Mouse (Mus musculus): ENCODE results near the gene Ntf3. TPM values are rescaled to one million over a fixed set of nuclear protein-coding genes. Genes with fewer than 3 reads are reported as not detected.

Gene Ntf3
- polyA plus RNA-seq, 1 experiment, result 7.9 TPM

GRCm38 (mm10) chr6:126097471-126097870 lies 69.2 kb downstream of the Ntf3 start:
- Histone ChIP-seq H3K27ac (ENCODE audit: insufficient read depth, low read length) (no peak overlapping the region), H3K4me1 (ENCODE audit: control insufficient read depth, insufficient read depth, low read length) (peaks cover 10% of the 10 kb centered on the region; the same call in 1 of the 2 replicates), H3K4me3 (replicated peaks; ENCODE audit: insufficient read depth, low read depth, low read length) (no peak overlapping the region), H3K27me3 (ENCODE audit: control insufficient read depth, insufficient read depth, low read length) (no peaks in the 10 kb centered on the region)
- DNase-seq, result no peak
- 84% methylated on average over 5 of the region's 5 CpGs for WGBS
- TF ChIP-seq CTCF (IDR thresholded peaks at IDR 0.05; ENCODE audit: borderline replicate concordance, insufficient read depth, low read depth, low read length) (no peak), POLR2A (IDR thresholded peaks at IDR 0.05; ENCODE audit: borderline replicate concordance, insufficient read depth, low read length) (no peak)

GRCm38 (mm10) chr6:126096085-126096484 lies 70.6 kb downstream of the Ntf3 start:
- no peak for DNase-seq
- TF ChIP-seq POLR2A (IDR thresholded peaks at IDR 0.05; ENCODE audit: borderline replicate concordance, insufficient read depth, low read length) (no peak), CTCF (IDR thresholded peaks at IDR 0.05; ENCODE audit: borderline replicate concordance, insufficient read depth, low read depth, low read length) (no peak)
- Histone ChIP-seq H3K27ac (ENCODE audit: insufficient read depth, low read length) (no peak overlapping the region), H3K4me3 (replicated peaks; ENCODE audit: insufficient read depth, low read depth, low read length) (no peak overlapping the region), H3K27me3 (ENCODE audit: control insufficient read depth, insufficient read depth, low read length) (no peaks in the 10 kb centered on the region), H3K4me1 (ENCODE audit: control insufficient read depth, insufficient read depth, low read length) (peaks cover 10% of the 10 kb centered on the region; the same call in 1 of the 2 replicates)
- WGBS, result 39% methylated on average over 13 of the region's 13 CpGs

GRCm38 (mm10) chr6:126095041-126095440 lies 71.7 kb downstream of the Ntf3 start:
- Histone ChIP-seq H3K4me3 (replicated peaks; ENCODE audit: insufficient read depth, low read depth, low read length) (no peak overlapping the region), H3K4me1 (ENCODE audit: control insufficient read depth, insufficient read depth, low read length) (peaks cover 5% of the 10 kb centered on the region; the same call in 1 of the 2 replicates), H3K27ac (ENCODE audit: insufficient read depth, low read length) (no peak overlapping the region), H3K27me3 (ENCODE audit: control insufficient read depth, insufficient read depth, low read length) (no peaks in the 10 kb centered on the region)
- TF ChIP-seq CTCF (IDR thresholded peaks at IDR 0.05; ENCODE audit: borderline replicate concordance, insufficient read depth, low read depth, low read length), result no peak
- no peak for TF ChIP-seq POLR2A (IDR thresholded peaks at IDR 0.05; ENCODE audit: borderline replicate concordance, insufficient read depth, low read length)
- WGBS, result 74% methylated on average over 6 of the region's 6 CpGs
- no peak for DNase-seq

GRCm38 (mm10) chr6:126092026-126092425 lies 74.7 kb downstream of the Ntf3 start:
- 0 out of 2 replicates have a peak, but pooled peaks cover 5% of the 10 kb centered on the region for H3K4me1 ChIP-seq (ENCODE audit: control insufficient read depth, insufficient read depth, low read length)
- WGBS, result 77% methylated on average over 5 of the region's 5 CpGs
- TF ChIP-seq CTCF (IDR thresholded peaks at IDR 0.05; ENCODE audit: borderline replicate concordance, insufficient read depth, low read depth, low read length) (no peak), POLR2A (IDR thresholded peaks at IDR 0.05; ENCODE audit: borderline replicate concordance, insufficient read depth, low read length) (no peak)

GRCm38 (mm10) chr6:126090063-126090462 lies 76.6 kb downstream of the Ntf3 start:
- no peak for DNase-seq
- H3K27me3 ChIP-seq (ENCODE audit: control insufficient read depth, insufficient read depth, low read length), result no peaks in the 10 kb centered on the region
- H3K27ac ChIP-seq (ENCODE audit: insufficient read depth, low read length), result no peak overlapping the region
- TF ChIP-seq POLR2A (IDR thresholded peaks at IDR 0.05; ENCODE audit: borderline replicate concordance, insufficient read depth, low read length) (no peak), CTCF (IDR thresholded peaks at IDR 0.05; ENCODE audit: borderline replicate concordance, insufficient read depth, low read depth, low read length) (no peak)
- no peak overlapping the region for H3K4me3 ChIP-seq (replicated peaks; ENCODE audit: insufficient read depth, low read depth, low read length)
- no peaks in the 10 kb centered on the region for H3K4me1 ChIP-seq (ENCODE audit: control insufficient read depth, insufficient read depth, low read length)
- WGBS, result 90% methylated on average over 1 of the region's 1 CpGs

More at GRCm38 (mm10) chr6:126092026-126092425, 74.7 kb downstream of the Ntf3 start:
- Histone ChIP-seq H3K27ac (ENCODE audit: insufficient read depth, low read length) (no peak overlapping the region), H3K27me3 (ENCODE audit: control insufficient read depth, insufficient read depth, low read length) (no peaks in the 10 kb centered on the region), H3K4me3 (replicated peaks; ENCODE audit: insufficient read depth, low read depth, low read length) (no peak overlapping the region)
- DNase-seq, result no peak

- Histone ChIP-seq H3K27ac (ENCODE audit: insufficient read depth, low read length) (no peak overlapping the region), H3K4me1 (ENCODE audit: control insufficient read depth, insufficient read depth, low read length) (no peaks in the 10 kb centered on the region), H3K27me3 (ENCODE audit: control insufficient read depth, insufficient read depth, low read length) (no peaks in the 10 kb centered on the region), H3K4me3 (replicated peaks; ENCODE audit: insufficient read depth, low read depth, low read length) (no peak overlapping the region)
- WGBS, result 86% methylated on average over 12 of the region's 12 CpGs
- no peak for TF ChIP-seq POLR2A (IDR thresholded peaks at IDR 0.05; ENCODE audit: borderline replicate concordance, insufficient read depth, low read length)
- TF ChIP-seq CTCF (IDR thresholded peaks at IDR 0.05; ENCODE audit: borderline replicate concordance, insufficient read depth, low read depth, low read length), result no peak
- DNase-seq, result no peak
Measured at GRCm38 (mm10) chr6:126088489-126089265, 78.0 kb downstream of the Ntf3 start.

GRCm38 (mm10) chr6:126086321-126086950 lies 80.3 kb downstream of the Ntf3 start:
- TF ChIP-seq POLR2A (IDR thresholded peaks at IDR 0.05; ENCODE audit: borderline replicate concordance, insufficient read depth, low read length), result no peak
- no peak for TF ChIP-seq CTCF (IDR thresholded peaks at IDR 0.05; ENCODE audit: borderline replicate concordance, insufficient read depth, low read depth, low read length)
- Histone ChIP-seq H3K4me3 (replicated peaks; ENCODE audit: insufficient read depth, low read depth, low read length) (no peak overlapping the region), H3K27ac (ENCODE audit: insufficient read depth, low read length) (no peak overlapping the region), H3K4me1 (ENCODE audit: control insufficient read depth, insufficient read depth, low read length) (no peaks in the 10 kb centered on the region), H3K27me3 (ENCODE audit: control insufficient read depth, insufficient read depth, low read length) (no peaks in the 10 kb centered on the region)
- DNase-seq, result no peak
- 58% methylated on average over 3 of the region's 3 CpGs for WGBS

- Histone ChIP-seq H3K4me1 (ENCODE audit: control insufficient read depth, insufficient read depth, low read length) (no peaks in the 10 kb centered on the region), H3K27ac (ENCODE audit: insufficient read depth, low read length) (no peak overlapping the region), H3K27me3 (ENCODE audit: control insufficient read depth, insufficient read depth, low read length) (no peaks in the 10 kb centered on the region), H3K4me3 (replicated peaks; ENCODE audit: insufficient read depth, low read depth, low read length) (no peak overlapping the region)
- WGBS, result 83% methylated on average over 3 of the region's 3 CpGs
- DNase-seq, result no peak
- TF ChIP-seq POLR2A (IDR thresholded peaks at IDR 0.05; ENCODE audit: borderline replicate concordance, insufficient read depth, low read length), result no peak
- TF ChIP-seq CTCF (IDR thresholded peaks at IDR 0.05; ENCODE audit: borderline replicate concordance, insufficient read depth, low read depth, low read length), result no peak
Measured at GRCm38 (mm10) chr6:126080531-126080930, 86.2 kb downstream of the Ntf3 start.
